Mouse (Mus musculus): ENCODE results near the gene Epb41l4b.

Epb41l4b gene

GRCm38 (mm10) chr4:56942567-56942966, 200.7 kb downstream of the Epb41l4b start:
- DNase-seq (ENCODE audit: low spot score) = no peak

All from T-cell, adult 2 months (primary cell).